Mouse (Mus musculus) embryo, embryonic 9.5 days (tissue): ENCODE measurements around the gene Gnb3.

Source experiments
- DNase-seq: peaks from one replicate; pipeline ENCODE4 v3.0.0-alpha.2; 2017; ENCODE audit errors: extremely low spot score

The Gnb3 gene

DNA sequence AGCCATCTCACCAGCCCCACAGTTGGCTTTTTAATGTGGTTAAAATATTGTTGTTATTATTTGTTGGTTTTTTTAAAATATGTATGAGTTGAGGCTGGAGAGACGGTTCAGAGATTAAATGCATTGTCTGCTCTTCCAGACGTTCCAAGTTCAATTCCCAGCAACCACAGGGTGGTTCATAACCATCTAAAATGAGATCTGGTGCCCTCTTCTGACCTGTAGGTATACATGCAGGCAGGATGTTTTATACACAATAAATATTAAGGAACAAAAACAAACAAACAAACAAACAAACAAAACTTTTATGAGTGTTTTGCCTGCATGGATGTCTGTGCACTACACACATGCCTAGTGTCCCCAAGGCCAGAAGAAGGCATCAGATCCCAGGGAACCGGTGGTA, 37.0 kb downstream of the Gnb3 start:
- no peak for DNase-seq

DNA sequence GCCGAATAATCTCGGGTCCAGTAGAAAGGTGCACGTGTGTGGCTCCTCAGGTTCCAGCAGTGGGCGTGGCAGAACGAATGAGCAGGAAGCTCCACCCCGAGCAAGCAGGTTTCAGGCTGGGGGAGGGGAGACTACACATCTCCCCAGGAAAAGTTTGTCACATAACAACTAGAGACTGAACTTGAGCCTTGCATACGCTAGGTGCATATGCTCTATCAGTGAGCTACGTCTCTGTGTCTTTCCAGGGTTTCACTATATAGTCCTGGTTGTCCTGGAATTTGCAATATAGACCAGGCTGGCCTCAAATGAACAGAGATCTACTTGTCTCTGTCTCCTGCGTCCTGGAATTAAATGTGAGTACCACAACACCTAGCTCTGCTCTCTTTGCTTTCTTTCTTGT, 37.7 kb downstream of the Gnb3 start:
- peak; percentile 61 for DNase-seq

DNA sequence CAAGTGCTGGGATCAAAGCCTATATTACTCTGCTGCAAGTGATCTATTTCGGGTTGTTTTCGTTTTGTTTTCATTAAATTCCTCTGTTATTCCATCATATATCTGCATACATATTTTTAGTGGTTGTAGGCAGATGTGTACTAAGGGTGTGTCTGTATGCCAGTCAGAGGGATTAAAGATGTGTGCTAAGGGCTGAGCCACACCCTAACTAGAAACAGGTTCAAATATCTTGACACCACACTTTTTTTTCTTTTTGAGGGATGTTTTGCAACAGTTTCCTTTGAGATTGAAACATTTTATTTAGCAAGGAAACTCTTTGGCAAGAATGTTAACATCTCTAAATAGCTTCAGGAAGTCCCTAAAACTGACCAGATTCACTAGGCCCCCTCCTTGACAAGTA, 43.9 kb downstream of the Gnb3 start:
- no peak for DNase-seq

DNA sequence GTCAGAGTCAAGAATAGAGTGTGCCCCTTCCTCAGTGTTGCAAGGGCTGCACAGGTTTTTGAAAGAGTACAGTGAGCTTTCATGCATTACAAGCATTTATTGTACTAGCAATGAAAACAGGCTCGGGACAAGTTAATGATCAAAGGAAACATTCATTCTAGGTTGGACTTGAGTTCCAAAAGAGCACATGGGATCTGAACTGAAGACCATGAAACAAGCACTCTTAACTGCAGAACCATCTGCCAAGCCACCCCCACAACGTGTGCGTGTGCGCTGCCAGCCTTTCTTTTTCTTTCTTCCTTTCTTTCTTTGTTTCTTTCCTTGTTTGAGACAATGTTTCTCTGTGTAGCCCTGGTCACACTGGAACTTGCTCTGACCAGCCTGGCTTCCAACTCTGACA, 44.3 kb downstream of the Gnb3 start:
- no peak for DNase-seq

DNA sequence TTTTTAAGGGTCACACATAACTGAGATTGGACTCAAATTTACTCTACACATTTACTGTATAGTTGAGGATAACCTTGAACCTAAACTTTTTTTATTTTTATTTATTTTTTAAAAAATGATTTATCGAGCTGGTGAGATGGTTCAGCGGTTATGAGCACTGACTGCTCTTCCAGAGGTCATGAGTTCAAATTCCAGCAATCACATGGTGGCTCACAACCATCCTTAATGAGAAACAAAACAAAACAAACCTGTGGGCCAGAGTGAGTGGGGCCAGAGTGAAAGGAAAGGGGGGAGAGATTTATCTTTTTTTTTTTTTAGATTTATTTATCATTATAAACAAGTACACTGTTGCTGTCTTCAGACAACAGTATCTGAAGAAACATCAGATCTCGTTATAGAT, 48.2 kb downstream of the Gnb3 start:
- no peak for DNase-seq

DNA sequence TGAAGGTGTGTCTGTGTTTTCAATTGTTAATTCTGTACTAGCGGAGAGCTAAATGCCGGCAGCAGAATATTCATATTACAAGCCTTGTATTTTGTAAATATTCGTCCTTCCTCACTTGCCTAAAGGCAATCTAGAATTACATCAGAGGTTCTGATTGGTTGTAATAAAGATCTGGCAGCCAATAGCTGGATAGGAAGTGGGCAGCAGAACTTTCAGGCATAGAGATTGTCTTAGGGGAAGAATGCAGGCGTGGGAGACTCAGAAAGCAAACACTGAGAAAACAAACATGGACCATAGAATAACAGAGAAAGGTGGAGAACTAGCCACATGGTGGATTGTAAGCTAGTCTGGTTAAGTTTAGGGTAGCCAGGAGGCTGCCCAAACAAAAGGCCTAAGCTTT, 50.0 kb downstream of the Gnb3 start:
- DNase-seq: no peak

DNA sequence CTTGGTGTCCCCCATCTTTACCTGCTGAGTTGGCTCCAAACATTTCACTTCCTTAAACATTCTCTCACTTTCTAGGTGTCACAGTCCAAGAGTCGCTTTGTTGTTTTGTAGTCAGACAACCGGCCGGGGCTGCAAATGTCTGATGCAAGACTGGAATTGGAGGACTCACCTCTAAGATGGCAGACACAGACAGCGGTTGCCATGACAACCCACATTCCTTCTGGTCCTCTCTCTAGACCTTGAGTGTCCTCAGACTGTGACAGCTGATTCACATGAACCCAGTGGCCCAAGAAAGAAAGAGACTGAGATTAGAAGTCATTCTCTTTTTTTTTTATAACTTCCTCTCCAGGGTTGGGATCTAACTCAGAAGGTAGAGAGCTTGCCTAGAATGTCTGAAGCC, 50.6 kb downstream of the Gnb3 start:
- DNase-seq: no peak

DNA sequence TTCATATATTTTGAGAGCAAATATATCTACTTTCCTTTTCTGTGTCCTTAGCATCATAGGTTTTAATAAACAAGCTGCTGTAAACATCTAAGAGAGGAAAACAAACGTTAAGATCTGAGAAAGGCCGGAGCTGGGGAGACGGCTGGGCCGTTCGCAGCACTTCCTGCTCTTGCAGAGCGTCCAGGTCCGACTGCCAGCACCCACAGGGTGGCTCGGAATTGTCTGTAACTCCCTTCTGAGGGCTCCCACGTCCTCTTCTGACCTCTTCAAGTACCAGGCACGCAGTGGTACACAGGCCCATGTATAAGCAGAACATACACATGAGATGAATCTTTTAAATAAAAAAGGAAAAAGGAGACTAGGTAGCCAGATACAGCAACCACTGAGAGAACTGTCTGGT, 52.4 kb downstream of the Gnb3 start:
- DNase-seq: no peak

DNA sequence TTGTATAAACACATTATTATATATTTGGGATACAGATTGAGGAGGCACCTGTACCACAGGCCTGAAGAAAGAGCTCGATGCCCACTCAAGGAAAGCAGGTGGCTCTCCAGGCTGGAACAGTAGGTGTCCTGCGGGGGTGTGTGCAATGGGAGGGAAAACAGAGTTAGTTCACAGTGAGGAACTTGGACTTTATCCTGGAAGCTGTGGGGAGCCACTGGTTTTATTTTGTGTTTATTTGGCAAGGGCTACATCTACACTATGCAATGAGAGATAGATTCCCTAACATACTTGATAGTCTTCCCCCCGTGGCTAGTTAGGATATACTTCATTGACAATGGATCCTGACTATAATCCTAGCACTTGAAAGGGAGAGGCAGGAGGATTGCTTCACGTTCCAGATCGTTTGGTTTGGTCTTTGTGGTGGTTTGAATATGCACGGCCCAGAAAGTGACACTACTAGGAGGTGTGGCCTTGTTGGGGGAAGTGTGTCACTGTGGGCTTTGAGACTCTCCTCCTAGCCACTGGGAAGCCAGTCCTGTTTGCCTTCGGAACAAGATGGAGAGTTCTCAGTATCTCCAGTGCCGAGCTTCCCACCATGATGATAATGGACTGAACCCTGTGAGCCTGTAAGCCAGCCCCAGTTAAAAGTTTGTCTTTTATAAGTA, 53.2 kb downstream of the Gnb3 start:
- no peak for DNase-seq
